Mouse (Mus musculus): ENCODE results near the gene Dysf. TPM values are rescaled to one million over a fixed set of nuclear protein-coding genes. Genes with fewer than 3 reads are reported as not detected.

Dysf gene
- polyA plus RNA-seq, 1 experiment = 7.8 TPM

GRCm38 (mm10) chr6:84217216-84217933, 209.0 kb downstream of the Dysf start:
- 22% methylated on average over 1 of the region's 1 CpGs for WGBS
- H3K27me3 ChIP-seq (ENCODE audit: control insufficient read depth, insufficient read depth, low read length) = no peaks in the 10 kb centered on the region
- H3K4me3 ChIP-seq (ENCODE audit: extremely low read depth, insufficient read depth, insufficient read length) = no peak overlapping the region
- H3K36me3 ChIP-seq (ENCODE audit: control insufficient read depth, insufficient read depth, low read length) = no peaks in the 10 kb centered on the region
- H3K4me1 ChIP-seq (ENCODE audit: control insufficient read depth, insufficient read depth, insufficient read length) = no peaks in the 10 kb centered on the region
- no peak for DNase-seq (ENCODE audit: low read depth in 1 of 2, low spot score in 2 of 2)
- TF ChIP-seq POLR2A (IDR thresholded peaks at IDR 0.05; ENCODE audit: low read depth, low read length) (no peak), CTCF (IDR thresholded peaks at IDR 0.05; ENCODE audit: extremely low read depth, insufficient read depth, insufficient read length, insufficient replicate concordance) (no peak)
- H3K27ac ChIP-seq (ENCODE audit: insufficient read depth, low read length) = no peak overlapping the region

- Histone ChIP-seq H3K4me1 (ENCODE audit: control insufficient read depth, insufficient read depth, insufficient read length) (no peaks in the 10 kb centered on the region), H3K36me3 (ENCODE audit: control insufficient read depth, insufficient read depth, low read length) (no peaks in the 10 kb centered on the region), H3K27me3 (ENCODE audit: control insufficient read depth, insufficient read depth, low read length) (no peaks in the 10 kb centered on the region), H3K4me3 (ENCODE audit: extremely low read depth, insufficient read depth, insufficient read length) (no peak overlapping the region), H3K27ac (ENCODE audit: insufficient read depth, low read length) (no peak overlapping the region)
- DNase-seq (ENCODE audit: low read depth in 1 of 2, low spot score in 2 of 2) = no peak
- TF ChIP-seq CTCF (IDR thresholded peaks at IDR 0.05; ENCODE audit: extremely low read depth, insufficient read depth, insufficient read length, insufficient replicate concordance) (no peak), POLR2A (IDR thresholded peaks at IDR 0.05; ENCODE audit: low read depth, low read length) (no peak)
- WGBS = 87% methylated on average over 11 of the region's 11 CpGs
These were observed 210.7 kb downstream of the Dysf start for GRCm38 (mm10) chr6:84219119-84219518.

- no peak for DNase-seq (ENCODE audit: low read depth in 1 of 2, low spot score in 2 of 2)
These were observed 216.5 kb downstream of the Dysf start for GRCm38 (mm10) chr6:84224861-84225260.

GRCm38 (mm10) chr6:84225587-84225986, 217.2 kb downstream of the Dysf start:
- no peak for DNase-seq (ENCODE audit: low read depth in 1 of 2, low spot score in 2 of 2)
- 80% methylated on average over 6 of the region's 6 CpGs for WGBS
- no peaks in the 10 kb centered on the region for H3K27me3 ChIP-seq (ENCODE audit: control insufficient read depth, insufficient read depth, low read length)
- TF ChIP-seq CTCF (IDR thresholded peaks at IDR 0.05; ENCODE audit: extremely low read depth, insufficient read depth, insufficient read length, insufficient replicate concordance) (no peak), POLR2A (IDR thresholded peaks at IDR 0.05; ENCODE audit: low read depth, low read length) (no peak)
- H3K4me3 ChIP-seq (ENCODE audit: extremely low read depth, insufficient read depth, insufficient read length) = no peak overlapping the region
- no peaks in the 10 kb centered on the region for H3K36me3 ChIP-seq (ENCODE audit: control insufficient read depth, insufficient read depth, low read length)
- no peaks in the 10 kb centered on the region for H3K4me1 ChIP-seq (ENCODE audit: control insufficient read depth, insufficient read depth, insufficient read length)
- H3K27ac ChIP-seq (ENCODE audit: insufficient read depth, low read length) = no peak overlapping the region

More at GRCm38 (mm10) chr6:84224861-84225260, 216.5 kb downstream of the Dysf start:
- Histone ChIP-seq H3K27me3 (ENCODE audit: control insufficient read depth, insufficient read depth, low read length) (no peaks in the 10 kb centered on the region), H3K4me3 (ENCODE audit: extremely low read depth, insufficient read depth, insufficient read length) (no peak overlapping the region), H3K4me1 (ENCODE audit: control insufficient read depth, insufficient read depth, insufficient read length) (no peaks in the 10 kb centered on the region), H3K36me3 (ENCODE audit: control insufficient read depth, insufficient read depth, low read length) (no peaks in the 10 kb centered on the region), H3K27ac (ENCODE audit: insufficient read depth, low read length) (no peak overlapping the region)
- TF ChIP-seq POLR2A (IDR thresholded peaks at IDR 0.05; ENCODE audit: low read depth, low read length) (no peak), CTCF (IDR thresholded peaks at IDR 0.05; ENCODE audit: extremely low read depth, insufficient read depth, insufficient read length, insufficient replicate concordance) (no peak)
- WGBS = 32% methylated on average over 4 of the region's 4 CpGs

- H3K4me1 ChIP-seq (ENCODE audit: control insufficient read depth, insufficient read depth, insufficient read length) = no peaks in the 10 kb centered on the region
- TF ChIP-seq CTCF (IDR thresholded peaks at IDR 0.05; ENCODE audit: extremely low read depth, insufficient read depth, insufficient read length, insufficient replicate concordance) = no peak
- TF ChIP-seq POLR2A (IDR thresholded peaks at IDR 0.05; ENCODE audit: low read depth, low read length) = no peak
- no peak overlapping the region for H3K27ac ChIP-seq (ENCODE audit: insufficient read depth, low read length)
- no peak overlapping the region for H3K4me3 ChIP-seq (ENCODE audit: extremely low read depth, insufficient read depth, insufficient read length)
- H3K36me3 ChIP-seq (ENCODE audit: control insufficient read depth, insufficient read depth, low read length) = no peaks in the 10 kb centered on the region
- DNase-seq (ENCODE audit: low read depth in 1 of 2, low spot score in 2 of 2) = no peak
- no peaks in the 10 kb centered on the region for H3K27me3 ChIP-seq (ENCODE audit: control insufficient read depth, insufficient read depth, low read length)
- 84% methylated on average over 4 of the region's 4 CpGs for WGBS
These were observed 219.8 kb downstream of the Dysf start for GRCm38 (mm10) chr6:84228196-84228595.

- TF ChIP-seq CTCF (IDR thresholded peaks at IDR 0.05; ENCODE audit: extremely low read depth, insufficient read depth, insufficient read length, insufficient replicate concordance) = no peak
- no peak for TF ChIP-seq POLR2A (IDR thresholded peaks at IDR 0.05; ENCODE audit: low read depth, low read length)
- Histone ChIP-seq H3K27ac (ENCODE audit: insufficient read depth, low read length) (no peak overlapping the region), H3K36me3 (ENCODE audit: control insufficient read depth, insufficient read depth, low read length) (no peaks in the 10 kb centered on the region), H3K27me3 (ENCODE audit: control insufficient read depth, insufficient read depth, low read length) (no peaks in the 10 kb centered on the region), H3K4me1 (ENCODE audit: control insufficient read depth, insufficient read depth, insufficient read length) (no peaks in the 10 kb centered on the region), H3K4me3 (ENCODE audit: extremely low read depth, insufficient read depth, insufficient read length) (no peak overlapping the region)
- 72% methylated on average over 5 of the region's 5 CpGs for WGBS
- no peak for DNase-seq (ENCODE audit: low read depth in 1 of 2, low spot score in 2 of 2)
These were observed 220.4 kb downstream of the Dysf start for GRCm38 (mm10) chr6:84228786-84229185.

GRCm38 (mm10) chr6:84229739-84230138, 221.3 kb downstream of the Dysf start:
- no peaks in the 10 kb centered on the region for H3K36me3 ChIP-seq (ENCODE audit: control insufficient read depth, insufficient read depth, low read length)
- no peak for TF ChIP-seq POLR2A (IDR thresholded peaks at IDR 0.05; ENCODE audit: low read depth, low read length)
- no peak for TF ChIP-seq CTCF (IDR thresholded peaks at IDR 0.05; ENCODE audit: extremely low read depth, insufficient read depth, insufficient read length, insufficient replicate concordance)
- no peak for DNase-seq (ENCODE audit: low read depth in 1 of 2, low spot score in 2 of 2)
- H3K4me3 ChIP-seq (ENCODE audit: extremely low read depth, insufficient read depth, insufficient read length) = no peak overlapping the region
- H3K4me1 ChIP-seq (ENCODE audit: control insufficient read depth, insufficient read depth, insufficient read length) = no peaks in the 10 kb centered on the region
- no peak overlapping the region for H3K27ac ChIP-seq (ENCODE audit: insufficient read depth, low read length)
- no peaks in the 10 kb centered on the region for H3K27me3 ChIP-seq (ENCODE audit: control insufficient read depth, insufficient read depth, low read length)
- 89% methylated on average over 7 of the region's 7 CpGs for WGBS
